Mouse (Mus musculus) ES-CJ7 (cell line): Measurements from ENCODE around the gene Hoxc6.

ENCODE experiments used
- DNase-seq: peaks from one replicate; pipeline ENCODE4 v3.0.0; 2011; ENCODE audit warnings: low read depth, low spot score

Gene Hoxc6

GRCm38 (mm10) chr15:103011928-103012486, 13.9 kb downstream of the Hoxc6 start:
- peak; percentile 53 for DNase-seq

- DNase-seq = peak; percentile 74
Measured at GRCm38 (mm10) chr15:103013238-103013984, 15.4 kb downstream of the Hoxc6 start.

GRCm38 (mm10) chr15:103014166-103015008, 16.3 kb downstream of the Hoxc6 start:
- peak; percentile 78 for DNase-seq

- peak; percentile 68 for DNase-seq
Measured at GRCm38 (mm10) chr15:103015009-103015399, 16.9 kb downstream of the Hoxc6 start.

- DNase-seq = peak; percentile 79
Measured at GRCm38 (mm10) chr15:103015406-103016166, 17.5 kb downstream of the Hoxc6 start.

- no peak for DNase-seq
Measured at GRCm38 (mm10) chr15:103018636-103019035, 20.6 kb downstream of the Hoxc6 start, which contains the start of gene Hoxc4. Hoxc4 (plus strand) TSS chr15:103018934.

- no peak for DNase-seq
Measured at GRCm38 (mm10) chr15:103020899-103021418, 22.9 kb downstream of the Hoxc6 start.

GRCm38 (mm10) chr15:103021544-103021943, 23.5 kb downstream of the Hoxc6 start:
- DNase-seq = no peak

GRCm38 (mm10) chr15:103024131-103024530, 26.1 kb downstream of the Hoxc6 start:
- no peak for DNase-seq

GRCm38 (mm10) chr15:103027266-103028235, 29.5 kb downstream of the Hoxc6 start:
- peak; percentile 48 for DNase-seq

GRCm38 (mm10) chr15:103028916-103029512, 31.0 kb downstream of the Hoxc6 start:
- no peak for DNase-seq

- DNase-seq = no peak
Measured at GRCm38 (mm10) chr15:103030142-103030541, 32.1 kb downstream of the Hoxc6 start.

- no peak for DNase-seq
Measured at GRCm38 (mm10) chr15:103032167-103032566, 34.1 kb downstream of the Hoxc6 start.

- DNase-seq = no peak
Measured at GRCm38 (mm10) chr15:103032646-103033575, 34.9 kb downstream of the Hoxc6 start.

GRCm38 (mm10) chr15:103034043-103034806, 36.2 kb downstream of the Hoxc6 start:
- peak; percentile 59 for DNase-seq

- DNase-seq = no peak
Measured at GRCm38 (mm10) chr15:103034807-103035547, 36.9 kb downstream of the Hoxc6 start.

GRCm38 (mm10) chr15:103035548-103035881, 37.5 kb downstream of the Hoxc6 start:
- no peak for DNase-seq
